Mouse (Mus musculus) left cerebral cortex, adult 11 months (tissue): ENCODE measurements around the gene Vpreb2.
"Not testable (repeated sequence)": the region's sequence is repeated elsewhere in the genome, so short reads cannot be mapped to it uniquely, and the experiment has no call there.

Source experiments
- DNase-seq: peaks from one replicate; pipeline ENCODE4 v3.0.0; 2022; ENCODE audit warnings: low spot score

The Vpreb2 gene

GRCm38 (mm10) chr16:17992321-17992720 lies 12.1 kb downstream of the Vpreb2 start:
- DNase-seq: not testable (repeated sequence)

GRCm38 (mm10) chr16:17999668-18000067 lies 19.4 kb downstream of the Vpreb2 start:
- no peak for DNase-seq

DNA sequence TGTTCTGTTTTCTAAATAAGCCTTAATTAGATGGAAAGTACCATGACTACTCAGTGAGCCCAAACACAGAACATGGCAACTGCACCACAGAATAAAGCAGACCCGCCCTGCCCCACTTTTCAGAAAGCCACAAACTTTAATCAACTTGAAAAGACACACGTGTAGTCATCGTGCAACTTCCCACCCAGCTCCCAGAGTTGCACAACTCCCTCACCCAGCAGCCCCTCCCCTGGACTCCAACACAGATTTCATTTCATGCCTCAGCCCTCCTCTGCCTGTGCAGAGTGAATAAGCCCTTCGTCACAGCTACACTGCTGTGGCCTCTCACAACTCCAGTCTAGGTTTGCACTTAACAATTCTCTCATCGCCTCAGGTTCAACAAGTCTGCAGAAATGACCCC lies 24.4 kb downstream of the Vpreb2 start:
- DNase-seq: no peak

- DNase-seq: no peak
These were observed 26.9 kb downstream of the Vpreb2 start for GRCm38 (mm10) chr16:18007083-18007482.

DNA sequence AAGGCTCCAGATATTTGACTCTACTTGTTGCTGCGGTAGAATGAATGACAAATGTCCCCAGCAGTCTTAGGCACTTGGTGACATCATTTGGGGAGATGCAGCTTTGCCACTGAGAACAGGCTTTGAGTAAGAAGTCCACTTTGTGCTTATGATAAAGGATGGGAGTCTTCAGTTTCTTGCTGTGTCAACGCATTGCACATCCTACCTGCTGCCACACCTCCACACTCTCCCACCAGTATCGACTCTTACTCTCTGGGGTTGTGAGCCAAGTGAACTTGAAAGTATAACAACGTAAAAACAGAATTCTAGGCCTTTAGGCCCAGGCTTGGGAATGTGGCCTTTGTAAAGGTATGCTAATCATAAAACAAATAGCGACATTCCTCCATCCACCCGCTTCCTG lies 30.9 kb downstream of the Vpreb2 start:
- DNase-seq: no peak

DNA sequence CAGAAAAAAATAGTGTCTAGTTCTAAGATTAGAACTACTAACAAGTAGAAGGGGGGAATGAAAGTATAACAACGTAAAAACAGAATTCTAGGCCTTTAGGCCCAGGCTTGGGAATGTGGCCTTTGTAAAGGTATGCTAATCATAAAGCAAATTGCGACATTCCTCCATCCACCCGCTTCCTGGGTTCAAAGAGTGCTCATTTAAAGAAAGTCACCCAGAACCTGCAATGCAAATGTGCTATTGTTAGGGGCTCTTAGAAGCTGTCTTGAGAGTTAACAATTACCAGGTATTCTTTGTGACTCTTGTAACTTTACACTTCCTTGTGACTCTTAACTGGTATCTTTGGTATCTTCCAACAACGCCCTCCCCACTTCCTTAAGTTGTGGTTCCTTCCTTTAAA lies 36.3 kb downstream of the Vpreb2 start:
- DNase-seq: not testable (repeated sequence)

- DNase-seq: no peak
These were observed 42.7 kb downstream of the Vpreb2 start for GRCm38 (mm10) chr16:18022780-18023557.

GRCm38 (mm10) chr16:18027371-18027770 lies 47.1 kb downstream of the Vpreb2 start:
- no peak for DNase-seq
